Comparison of ENCODE assay signal across 13 mouse cellular contexts in genomic region chr9:112811946-112812345, GRCm38 (mm10).
DNase-seq lines count a peak whose midpoint lies in the region; ATAC-seq and TF ChIP-seq lines count a peak whose summit lies in the region.
"Had no signal": no experiment of that assay in that cellular context is flagged by ENCODE, and none has a peak within 500 bp of the region (broad histone marks: within the 10 kb centered on the region; RNA-seq: fewer than 3 reads in every experiment).

No protein-coding gene starts in this region.

- no peaks in the 10 kb centered on the region for H3K4me1 ChIP-seq in hindbrain, postnatal 0 days (ENCODE audit: insufficient read depth, low read length)
- no peaks in the 10 kb centered on the region for H3K4me1 ChIP-seq in hindbrain, embryonic 14.5 days (replicated peaks; ENCODE audit: control insufficient read depth, insufficient read depth, low read length)
- no peaks in the 10 kb centered on the region for H3K4me1 ChIP-seq in lung, embryonic 14.5 days (ENCODE audit: insufficient read depth)
- H3K4me1 ChIP-seq: midbrain, embryonic 13.5 days; stomach, embryonic 15.5 days had no signal

- H3K36me3 ChIP-seq in hindbrain, postnatal 0 days (ENCODE audit: insufficient read depth, low read length): no peaks in the 10 kb centered on the region
- no peaks in the 10 kb centered on the region for H3K36me3 ChIP-seq in hindbrain, embryonic 14.5 days (replicated peaks; ENCODE audit: control insufficient read depth, insufficient read depth)
- H3K36me3 ChIP-seq in lung, embryonic 14.5 days (ENCODE audit: insufficient read depth): no peaks in the 10 kb centered on the region
- H3K36me3 ChIP-seq: midbrain, embryonic 13.5 days; stomach, embryonic 15.5 days had no signal

- no peak overlapping the region for H3K9ac ChIP-seq in hindbrain, postnatal 0 days (replicated peaks; ENCODE audit: low read length)
- H3K9ac ChIP-seq in hindbrain, embryonic 14.5 days: no peak overlapping the region
- no peak overlapping the region for H3K9ac ChIP-seq in lung, embryonic 14.5 days
- H3K9ac ChIP-seq: midbrain, embryonic 13.5 days; stomach, embryonic 15.5 days had no signal

- no peaks in the 10 kb centered on the region for H3K9me3 ChIP-seq in hindbrain, postnatal 0 days (ENCODE audit: low read length)
- no peaks in the 10 kb centered on the region for H3K9me3 ChIP-seq in hindbrain, embryonic 14.5 days (ENCODE audit: control insufficient read depth, low read length)
- no peaks in the 10 kb centered on the region for H3K9me3 ChIP-seq in lung, embryonic 14.5 days (ENCODE audit: low read depth, low read length)
- H3K9me3 ChIP-seq: midbrain, embryonic 13.5 days; stomach, embryonic 15.5 days had no signal

- 28% methylated on average over 1 of the region's 1 CpGs for WGBS in hindbrain, postnatal 0 days
- WGBS in hindbrain, embryonic 14.5 days: 45% methylated on average over 1 of the region's 1 CpGs
- WGBS in lung, embryonic 14.5 days: 25% methylated on average over 1 of the region's 1 CpGs

- H3K27ac ChIP-seq in hindbrain, postnatal 0 days: no peak overlapping the region
- no peak overlapping the region for H3K27ac ChIP-seq in hindbrain, embryonic 14.5 days
- H3K27ac ChIP-seq in lung, embryonic 14.5 days (ENCODE audit: low read depth): no peak overlapping the region
- H3K27ac ChIP-seq: midbrain, embryonic 13.5 days; stomach, embryonic 15.5 days had no signal

- ATAC-seq in hindbrain, postnatal 0 days: no peak
- no peak for ATAC-seq in hindbrain, embryonic 14.5 days (ENCODE audit: low FRiP score)
- no peak for ATAC-seq in lung, embryonic 14.5 days (ENCODE audit: insufficient read depth)
- ATAC-seq in inflammation-experienced regulatory T-cells, adult 6 months: no peak
- ATAC-seq: hindbrain, embryonic 16.5 days; midbrain, embryonic 13.5 days had no signal

- TF ChIP-seq CTCF in hindbrain, postnatal 0 days (IDR thresholded peaks at IDR 0.05; ENCODE audit: low read depth): peak; percentile 50
- TF ChIP-seq CTCF in lung, embryonic 14.5 days (IDR thresholded peaks at IDR 0.05; ENCODE audit: low read depth): peak; percentile 49

- H3K4me3 ChIP-seq in hindbrain, postnatal 0 days (ENCODE audit: low read length): no peak overlapping the region
- H3K4me3 ChIP-seq in hindbrain, embryonic 14.5 days (replicated peaks; ENCODE audit: low read length): no peak overlapping the region
- H3K4me3 ChIP-seq in lung, embryonic 14.5 days (ENCODE audit: low read depth, low read length): no peak overlapping the region
- H3K4me3 ChIP-seq: midbrain, embryonic 13.5 days; stomach, embryonic 15.5 days had no signal

- DNase-seq in hindbrain, postnatal 0 days (ENCODE audit: low spot score): no peak
- DNase-seq in hindbrain, embryonic 14.5 days (ENCODE audit: low spot score): no peak
- DNase-seq in lung, embryonic 14.5 days: no peak
- no peak for DNase-seq in lung, postnatal 14 days
- peak; percentile 4 for DNase-seq in WW6 (ENCODE audit: low read depth, low spot score)
- peak; percentile 4 for DNase-seq in thymus, postnatal 0 days (ENCODE audit: low spot score)
- DNase-seq in layer of hippocampus, adult 9-11 months: no peak
- DNase-seq: lung, postnatal 10 days; right cerebral cortex, postnatal 14 days had no signal

- H3K4me2 ChIP-seq in hindbrain, postnatal 0 days (ENCODE audit: low read depth, low read length): no peak overlapping the region
- no peak overlapping the region for H3K4me2 ChIP-seq in hindbrain, embryonic 14.5 days (replicated peaks)
- no peak overlapping the region for H3K4me2 ChIP-seq in lung, embryonic 14.5 days
- H3K4me2 ChIP-seq: midbrain, embryonic 13.5 days; stomach, embryonic 15.5 days had no signal

- no peaks in the 10 kb centered on the region for H3K27me3 ChIP-seq in hindbrain, postnatal 0 days (ENCODE audit: insufficient read depth, low read length)
- H3K27me3 ChIP-seq in hindbrain, embryonic 14.5 days (ENCODE audit: control insufficient read depth, insufficient read depth, low read length): no peaks in the 10 kb centered on the region
- H3K27me3 ChIP-seq in lung, embryonic 14.5 days (ENCODE audit: insufficient read depth, low read length): no peaks in the 10 kb centered on the region
- H3K27me3 ChIP-seq: midbrain, embryonic 13.5 days; stomach, embryonic 15.5 days had no signal

Comparison
In these comparisons a context has a peak if more than half of its experiments do, and no peak if none do; other contexts are left out.
1. DNase-seq: peak in WW6 (single experiment) and thymus, postnatal 0 days (single experiment); none in hindbrain, postnatal 0 days (single experiment), hindbrain, embryonic 14.5 days (single experiment), lung, embryonic 14.5 days (single experiment), lung, postnatal 14 days (single experiment) and layer of hippocampus, adult 9-11 months (single experiment).